Mouse (Mus musculus): Measurements from ENCODE around the gene Snx9. TPM values are rescaled to one million over a fixed set of nuclear protein-coding genes. Genes with fewer than 3 reads are reported as not detected.
A peak's percentile ranks its signal among the peaks of the same experiment; 100 is the strongest.

The Snx9 gene
- total and polyA plus RNA-seq, 3 experiments: 12.9 to 22.8 TPM; not detected in 1

GRCm38 (mm10) chr17:5828583-5828836, 12.6 kb upstream of the Snx9 start:
- H3K27me3 ChIP-seq (ENCODE audit: control insufficient read depth in 1 of 2, insufficient read depth in 2 of 2, low read length in 2 of 2): no peaks in the 10 kb centered on the region
- H3K79me2 ChIP-seq (ENCODE audit: control insufficient read depth, insufficient read depth, low read length, poor library complexity): no peaks in the 10 kb centered on the region
- TF ChIP-seq RAD21 (IDR thresholded peaks at IDR 0.05; ENCODE audit: low read depth, low read length) (no peak), GABPA (IDR thresholded peaks at IDR 0.05; ENCODE audit: low read depth, low read length) (no peak), GATA1 (IDR thresholded peaks at IDR 0.05; ENCODE audit: low read depth, low read length) (no peak), MAZ (IDR thresholded peaks at IDR 0.05; ENCODE audit: low read depth, low read length) (no peak)
- DNase-seq (ENCODE audit: low read depth, low spot score): no peak
- H3K4me3 ChIP-seq (ENCODE audit: control insufficient read depth in 1 of 2, insufficient read depth in 1 of 2, low read depth in 2 of 2, low read length in 2 of 2): no peak overlapping the region
- H3K4me1 ChIP-seq (ENCODE audit: control insufficient read depth in 1 of 2, insufficient read depth in 2 of 2, low read length in 2 of 2): peaks cover 8 to 31% of the 10 kb centered on the region in 2 experiments
- no peaks in the 10 kb centered on the region for H3K9me3 ChIP-seq (replicated peaks; ENCODE audit: insufficient read depth, low read length)
- H3K27ac ChIP-seq (ENCODE audit: control insufficient read depth, low read depth, low read length): no peak overlapping the region
- H3K9ac ChIP-seq (ENCODE audit: control insufficient read depth, low read depth, low read length, poor library complexity, severe bottlenecking): no peak overlapping the region
- peaks cover 0 to 29% of the 10 kb centered on the region in 2 experiments; a peak in 2 of 4 replicates for H3K36me3 ChIP-seq (ENCODE audit: control insufficient read depth in 1 of 2, insufficient read depth in 2 of 2, low read length in 2 of 2)

DNA sequence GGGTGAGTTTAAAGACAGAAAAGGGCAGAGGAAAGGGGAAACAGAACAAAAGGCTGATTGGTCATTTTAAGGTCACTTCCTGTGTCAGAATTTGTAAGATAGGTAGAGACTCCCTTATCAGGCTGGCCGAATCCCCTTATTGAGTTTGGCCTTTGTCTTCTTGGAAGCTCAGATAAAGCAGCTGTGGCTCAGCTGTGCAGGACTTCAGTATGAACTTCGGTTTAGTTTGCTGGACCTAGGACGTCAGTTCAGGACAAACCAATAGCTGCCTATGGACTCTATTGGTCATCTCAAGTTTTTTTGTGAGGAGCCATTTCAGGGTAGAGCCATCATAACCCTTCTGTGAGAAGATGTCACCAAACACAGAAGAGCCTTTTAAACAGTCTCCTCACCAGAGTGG, 12.2 kb upstream of the Snx9 start:
- Histone ChIP-seq H3K4me1 (ENCODE audit: control insufficient read depth in 1 of 2, insufficient read depth in 2 of 2, low read length in 2 of 2) (peaks cover 8 to 31% of the 10 kb centered on the region in 2 experiments), H3K9me3 (replicated peaks; ENCODE audit: insufficient read depth, low read length) (no peaks in the 10 kb centered on the region), H3K9ac (ENCODE audit: control insufficient read depth, low read depth, low read length, poor library complexity, severe bottlenecking) (no peak overlapping the region), H3K4me3 (ENCODE audit: control insufficient read depth in 1 of 2, insufficient read depth in 1 of 2, low read depth in 2 of 2, low read length in 2 of 2) (no peak overlapping the region), H3K27me3 (ENCODE audit: control insufficient read depth in 1 of 2, insufficient read depth in 2 of 2, low read length in 2 of 2) (no peaks in the 10 kb centered on the region), H3K36me3 (ENCODE audit: control insufficient read depth in 1 of 2, insufficient read depth in 2 of 2, low read length in 2 of 2) (peaks cover 0 to 29% of the 10 kb centered on the region in 2 experiments; a peak in 2 of 4 replicates), H3K27ac (ENCODE audit: control insufficient read depth, low read depth, low read length) (no peak overlapping the region), H3K79me2 (ENCODE audit: control insufficient read depth, insufficient read depth, low read length, poor library complexity) (no peaks in the 10 kb centered on the region)
- peak in 1 of 2 experiments; percentile 8; a peak in 1 of 4 replicates for TF ChIP-seq EP300 (IDR thresholded peaks at IDR 0.05; ENCODE audit: low read depth in 1 of 2, low read length in 2 of 2)
- TF ChIP-seq TCF12 (IDR thresholded peaks at IDR 0.05; ENCODE audit: low read depth, low read length): 0 out of 2 replicates have a peak, but pooled peaks have one; percentile 9
- TF ChIP-seq MEF2A (IDR thresholded peaks at IDR 0.05; ENCODE audit: extremely low read depth, insufficient replicate concordance, low read depth, low read length, poor library complexity, severe bottlenecking): no peak
- peak; percentile 33; the same call in 1 of the 2 replicates for TF ChIP-seq GATA1 (IDR thresholded peaks at IDR 0.05; ENCODE audit: low read depth, low read length)
- TF ChIP-seq MAX (IDR thresholded peaks at IDR 0.05; ENCODE audit: low read length): no peak
- no peak for TF ChIP-seq POLR2AphosphoS5 (IDR thresholded peaks at IDR 0.05; ENCODE audit: borderline replicate concordance, low read depth, low read length)
- peak; percentile 17; the same call in 1 of the 2 replicates for TF ChIP-seq TAL1 (IDR thresholded peaks at IDR 0.05; ENCODE audit: low read length)
- TF ChIP-seq SIN3A (IDR thresholded peaks at IDR 0.05; ENCODE audit: low read length): no peak
- DNase-seq (ENCODE audit: low read depth, low spot score): no peak

- peaks cover 8 to 31% of the 10 kb centered on the region in 2 experiments for H3K4me1 ChIP-seq (ENCODE audit: control insufficient read depth in 1 of 2, insufficient read depth in 2 of 2, low read length in 2 of 2)
- peak overlapping the region; percentile 25 for H3K27ac ChIP-seq (ENCODE audit: control insufficient read depth, low read depth, low read length)
- H3K79me2 ChIP-seq (ENCODE audit: control insufficient read depth, insufficient read depth, low read length, poor library complexity): no peaks in the 10 kb centered on the region
- no peaks in the 10 kb centered on the region for H3K9me3 ChIP-seq (replicated peaks; ENCODE audit: insufficient read depth, low read length)
- no peaks in the 10 kb centered on the region for H3K27me3 ChIP-seq (ENCODE audit: control insufficient read depth in 1 of 2, insufficient read depth in 2 of 2, low read length in 2 of 2)
- peaks cover 0 to 29% of the 10 kb centered on the region in 2 experiments; a peak in 2 of 4 replicates for H3K36me3 ChIP-seq (ENCODE audit: control insufficient read depth in 1 of 2, insufficient read depth in 2 of 2, low read length in 2 of 2)
- H3K4me3 ChIP-seq (ENCODE audit: control insufficient read depth in 1 of 2, insufficient read depth in 1 of 2, low read depth in 2 of 2, low read length in 2 of 2): no peak overlapping the region
- no peak overlapping the region for H3K9ac ChIP-seq (ENCODE audit: control insufficient read depth, low read depth, low read length, poor library complexity, severe bottlenecking)
- peak; percentile 81 for DNase-seq (ENCODE audit: low read depth, low spot score)
- peak; percentile 53; the same call in 1 of the 2 replicates for TF ChIP-seq SIN3A (IDR thresholded peaks at IDR 0.05; ENCODE audit: low read length)
- TF ChIP-seq CHD1 (IDR thresholded peaks at IDR 0.05; ENCODE audit: low read depth, low read length): no peak
- TF ChIP-seq MAZ (IDR thresholded peaks at IDR 0.05; ENCODE audit: low read depth, low read length): no peak
- peak; percentile 87 for TF ChIP-seq GATA1 (IDR thresholded peaks at IDR 0.05; ENCODE audit: low read depth, low read length)
- no peak for TF ChIP-seq POLR2AphosphoS2 (IDR thresholded peaks at IDR 0.05; ENCODE audit: low read length)
- no peak for TF ChIP-seq KAT2A (conservative IDR thresholded peaks at IDR 0.05; ENCODE audit: low read depth, low read length)
- TF ChIP-seq MAX (IDR thresholded peaks at IDR 0.05; ENCODE audit: low read length): no peak; the same call in 1 of the 2 replicates
- TF ChIP-seq RAD21 (IDR thresholded peaks at IDR 0.05; ENCODE audit: low read depth, low read length): no peak
- no peak for TF ChIP-seq MAFK (IDR thresholded peaks at IDR 0.05; ENCODE audit: borderline replicate concordance, low read depth, low read length)
- TF ChIP-seq EP300 (IDR thresholded peaks at IDR 0.05; ENCODE audit: low read depth in 1 of 2, low read length in 2 of 2): peak; percentile 84 to 86
- no peak for TF ChIP-seq ELF1 (IDR thresholded peaks at IDR 0.05; ENCODE audit: low read depth, low read length)
- TF ChIP-seq POLR2A (IDR thresholded peaks at IDR 0.05; ENCODE audit: control insufficient read depth in 1 of 2, insufficient read depth in 1 of 2, low read depth in 1 of 2, low read length in 2 of 2, poor library complexity in 1 of 2): no peak
- no peak for TF ChIP-seq CTCF (IDR thresholded peaks at IDR 0.05 in 2 of 3, conservative IDR thresholded peaks at IDR 0.05 in 1 of 3; ENCODE audit: control insufficient read depth in 1 of 3, insufficient read depth in 1 of 3, low read depth in 2 of 3, low read length in 3 of 3, poor library complexity in 1 of 3, severe bottlenecking in 1 of 3)
- peak; percentile 87 for TF ChIP-seq TAL1 (IDR thresholded peaks at IDR 0.05; ENCODE audit: low read length)
- TF ChIP-seq ETS1 (IDR thresholded peaks at IDR 0.05; ENCODE audit: low read depth, low read length): peak; percentile 84
- no peak for TF ChIP-seq ZMIZ1 (IDR thresholded peaks at IDR 0.05; ENCODE audit: low read depth, low read length)
- peak; percentile 94 for TF ChIP-seq TCF12 (IDR thresholded peaks at IDR 0.05; ENCODE audit: low read depth, low read length)
- 0 out of 2 replicates have a peak, but pooled peaks have one; percentile 7 for TF ChIP-seq MYC (IDR thresholded peaks at IDR 0.05; ENCODE audit: low read depth, low read length)
- TF ChIP-seq E2F4 (IDR thresholded peaks at IDR 0.05; ENCODE audit: borderline replicate concordance, low read depth, low read length): no peak
- TF ChIP-seq MEF2A (IDR thresholded peaks at IDR 0.05; ENCODE audit: extremely low read depth, insufficient replicate concordance, low read depth, low read length, poor library complexity, severe bottlenecking): no peak
- TF ChIP-seq MXI1 (IDR thresholded peaks at IDR 0.05; ENCODE audit: low read depth, low read length): no peak
These were observed 11.2 kb upstream of the Snx9 start for GRCm38 (mm10) chr17:5829930-5830329.
